Mouse (Mus musculus): ENCODE measurements around the gene Heatr1. TPM values are rescaled to one million over a fixed set of nuclear protein-coding genes. Genes with fewer than 3 reads are reported as not detected.

The Heatr1 gene
- total and polyA plus RNA-seq, 2 experiments from 2014 or later: 5.9 to 18.5 TPM

DNA sequence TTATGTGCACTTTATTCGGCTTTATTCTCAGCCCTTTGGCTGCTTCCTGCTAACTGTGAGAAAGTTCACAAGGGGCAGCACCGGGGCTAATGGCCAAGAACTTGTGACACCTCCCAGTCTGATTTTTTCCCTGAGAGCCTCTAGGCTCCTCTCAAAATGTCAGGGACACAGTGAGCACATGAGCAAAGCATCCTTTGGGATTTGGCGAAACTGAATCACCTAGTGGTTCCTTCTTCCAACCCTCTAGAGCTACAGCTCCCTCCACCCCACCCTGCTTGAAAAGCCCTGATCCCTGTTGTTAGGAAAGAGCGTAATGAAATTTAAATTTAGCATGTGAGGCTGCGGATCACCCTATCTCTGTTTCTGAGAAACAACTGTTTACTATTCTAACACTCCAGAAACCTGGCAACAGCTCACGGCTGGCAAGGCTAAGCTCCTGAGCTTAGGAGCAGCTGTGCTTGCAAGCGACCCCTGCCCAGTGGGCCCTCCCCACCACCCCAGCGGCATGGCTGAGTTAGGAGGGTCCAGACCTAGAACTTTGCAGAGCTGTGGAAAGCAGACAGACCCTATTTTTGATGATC, 25.7 kb upstream of the Heatr1 start:
- H3K27ac ChIP-seq (ENCODE audit: low read depth, low read length): no peak overlapping the region
- peak; percentile 26 for DNase-seq (ENCODE audit: low spot score)

DNA sequence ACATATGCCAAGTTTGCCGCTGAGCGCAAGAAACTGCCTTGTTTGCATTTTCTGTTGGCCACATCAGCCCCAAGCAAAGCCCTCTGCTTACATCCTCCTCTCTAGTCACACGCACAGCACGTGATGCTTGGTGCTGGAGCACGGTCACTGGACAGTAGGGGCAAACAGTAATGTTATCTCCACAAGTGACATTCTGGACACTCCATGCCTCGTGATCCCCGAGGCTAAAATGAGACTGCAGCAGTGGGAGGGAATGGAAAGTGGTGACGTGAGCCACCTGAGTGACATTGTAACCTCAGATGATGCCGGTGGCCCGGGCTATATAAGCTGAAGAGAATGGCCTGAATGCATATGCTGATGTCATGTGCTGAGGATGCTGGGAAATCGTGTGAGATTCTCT, 24.9 kb upstream of the Heatr1 start:
- no peaks in the 10 kb centered on the region for H3K36me3 ChIP-seq (ENCODE audit: insufficient read depth, low read length)
- H3K4me2 ChIP-seq (ENCODE audit: low read depth, low read length, poor library complexity, severe bottlenecking): no peak overlapping the region
- H3K4me3 ChIP-seq (ENCODE audit: low read depth, low read length): no peak overlapping the region
- WGBS: 90% methylated on average over 11 of the region's 11 CpGs
- ATAC-seq (ENCODE audit: low FRiP score) (no peak), DNase-seq (ENCODE audit: low spot score) (no peak)
- no peak overlapping the region for H3K9ac ChIP-seq (replicated peaks; ENCODE audit: low read length, poor library complexity, severe bottlenecking)
- H3K4me1 ChIP-seq (ENCODE audit: insufficient read depth, low read length): no peaks in the 10 kb centered on the region
- no peak overlapping the region for H3K27ac ChIP-seq (ENCODE audit: low read depth, low read length)
- TF ChIP-seq CTCF (IDR thresholded peaks at IDR 0.05): no peak
- no peaks in the 10 kb centered on the region for H3K27me3 ChIP-seq (ENCODE audit: insufficient read depth, low read length)
- H3K9me3 ChIP-seq (ENCODE audit: low read length): no peaks in the 10 kb centered on the region

More for the DNA sequence above, 25.7 kb upstream of the Heatr1 start:
- H3K27me3 ChIP-seq (ENCODE audit: insufficient read depth, low read length): no peaks in the 10 kb centered on the region
- H3K4me2 ChIP-seq (ENCODE audit: low read depth, low read length, poor library complexity, severe bottlenecking): no peak overlapping the region
- no peak overlapping the region for H3K9ac ChIP-seq (replicated peaks; ENCODE audit: low read length, poor library complexity, severe bottlenecking)
- H3K9me3 ChIP-seq (ENCODE audit: low read length): no peaks in the 10 kb centered on the region
- TF ChIP-seq CTCF (IDR thresholded peaks at IDR 0.05): no peak
- no peaks in the 10 kb centered on the region for H3K36me3 ChIP-seq (ENCODE audit: insufficient read depth, low read length)
- H3K4me3 ChIP-seq (ENCODE audit: low read depth, low read length): no peak overlapping the region
- 0 out of 2 replicates have a peak, but pooled peaks have one; percentile 54 for ATAC-seq (ENCODE audit: low FRiP score)
- no peaks in the 10 kb centered on the region for H3K4me1 ChIP-seq (ENCODE audit: insufficient read depth, low read length)
- 43% methylated on average over 8 of the region's 8 CpGs for WGBS

DNA sequence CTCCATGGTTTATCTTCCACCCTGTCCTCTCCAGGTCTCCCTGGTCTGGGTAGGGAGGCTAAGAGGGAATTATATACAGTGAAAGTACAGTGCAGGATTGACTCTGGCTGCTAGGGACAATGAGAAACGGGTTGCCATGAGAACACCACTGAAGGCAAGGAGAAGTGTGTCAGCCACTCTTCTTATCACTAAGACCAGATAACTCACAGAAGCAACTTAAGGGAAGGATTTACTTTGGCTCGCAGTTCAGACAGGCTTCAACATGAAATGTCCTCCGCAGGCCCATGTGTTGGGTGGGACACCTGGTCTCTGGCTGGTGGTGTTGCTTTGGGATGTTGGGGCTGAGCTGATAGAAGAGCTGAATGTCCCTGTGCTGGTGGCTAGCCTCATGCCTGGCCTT, 22.1 kb upstream of the Heatr1 start:
- WGBS: 85% methylated on average over 3 of the region's 3 CpGs
- no peak for ATAC-seq (ENCODE audit: low FRiP score)

DNA sequence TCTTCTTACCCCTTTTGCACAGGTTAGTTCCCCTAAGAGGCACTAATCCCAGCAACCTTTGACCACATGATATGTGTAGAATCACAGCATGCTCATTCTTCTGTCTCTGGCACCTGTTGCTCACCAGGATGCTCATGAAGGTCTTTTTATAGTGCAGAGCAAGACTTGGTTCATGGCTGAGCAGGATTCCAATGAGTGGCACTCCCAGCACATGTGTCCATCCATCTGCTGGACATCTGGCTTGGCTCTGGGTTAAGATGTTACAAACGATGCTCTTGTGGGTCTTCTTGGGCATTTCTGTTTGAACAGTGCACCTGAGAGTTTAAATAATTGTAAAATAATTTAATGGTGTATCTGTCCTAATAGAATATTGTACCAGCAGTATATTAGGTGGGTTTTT, 18.0 kb upstream of the Heatr1 start:
- DNase-seq (ENCODE audit: low spot score) (no peak), ATAC-seq (ENCODE audit: low FRiP score) (no peak)
- Histone ChIP-seq H3K27ac (ENCODE audit: low read depth, low read length) (no peak overlapping the region), H3K4me3 (ENCODE audit: low read depth, low read length) (no peak overlapping the region), H3K27me3 (ENCODE audit: insufficient read depth, low read length) (no peaks in the 10 kb centered on the region), H3K9me3 (ENCODE audit: low read length) (no peaks in the 10 kb centered on the region), H3K4me1 (ENCODE audit: insufficient read depth, low read length) (no peaks in the 10 kb centered on the region), H3K36me3 (ENCODE audit: insufficient read depth, low read length) (no peaks in the 10 kb centered on the region), H3K9ac (replicated peaks; ENCODE audit: low read length, poor library complexity, severe bottlenecking) (no peak overlapping the region), H3K4me2 (ENCODE audit: low read depth, low read length, poor library complexity, severe bottlenecking) (no peak overlapping the region)
- no peak for TF ChIP-seq CTCF (IDR thresholded peaks at IDR 0.05)
- WGBS: 72% methylated on average over 1 of the region's 1 CpGs

More for the DNA sequence above, 22.1 kb upstream of the Heatr1 start:
- no peak overlapping the region for H3K4me3 ChIP-seq (ENCODE audit: low read depth, low read length)
- TF ChIP-seq CTCF (IDR thresholded peaks at IDR 0.05): no peak
- H3K9me3 ChIP-seq (ENCODE audit: low read length): no peaks in the 10 kb centered on the region
- DNase-seq (ENCODE audit: low spot score): no peak
- no peak overlapping the region for H3K27ac ChIP-seq (ENCODE audit: low read depth, low read length)
- no peak overlapping the region for H3K4me2 ChIP-seq (ENCODE audit: low read depth, low read length, poor library complexity, severe bottlenecking)
- H3K4me1 ChIP-seq (ENCODE audit: insufficient read depth, low read length): no peaks in the 10 kb centered on the region
- no peaks in the 10 kb centered on the region for H3K27me3 ChIP-seq (ENCODE audit: insufficient read depth, low read length)
- H3K9ac ChIP-seq (replicated peaks; ENCODE audit: low read length, poor library complexity, severe bottlenecking): no peak overlapping the region
- H3K36me3 ChIP-seq (ENCODE audit: insufficient read depth, low read length): no peaks in the 10 kb centered on the region

DNA sequence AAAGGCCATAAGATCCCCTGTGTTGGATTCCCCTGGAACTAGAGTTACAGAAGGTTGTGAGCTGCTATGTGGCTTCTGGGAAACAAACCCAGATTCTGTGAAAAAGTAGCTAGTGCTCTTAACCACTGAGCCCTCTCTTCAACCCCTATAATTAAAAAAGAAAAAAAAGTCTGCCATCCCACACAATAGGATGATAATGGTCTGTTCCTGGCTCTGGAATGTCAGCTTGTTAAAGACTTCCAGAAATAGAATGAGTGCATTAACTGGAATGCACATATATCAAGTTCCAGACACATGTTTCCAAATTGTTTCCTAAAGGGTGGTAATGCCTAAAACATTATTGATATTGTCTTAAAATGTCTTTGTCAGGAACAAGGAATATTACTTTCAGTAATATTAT, 10.0 kb upstream of the Heatr1 start:
- no peaks in the 10 kb centered on the region for H3K9me3 ChIP-seq (ENCODE audit: low read length)
- TF ChIP-seq CTCF (IDR thresholded peaks at IDR 0.05): no peak
- H3K4me2 ChIP-seq (ENCODE audit: low read depth, low read length, poor library complexity, severe bottlenecking): no peak overlapping the region
- H3K4me1 ChIP-seq (ENCODE audit: insufficient read depth, low read length): no peaks in the 10 kb centered on the region
- no peak for DNase-seq (ENCODE audit: low spot score)
- H3K4me3 ChIP-seq (ENCODE audit: low read depth, low read length): no peak overlapping the region
- no peak for ATAC-seq (ENCODE audit: low FRiP score)
- H3K27me3 ChIP-seq (ENCODE audit: insufficient read depth, low read length): no peaks in the 10 kb centered on the region
- H3K36me3 ChIP-seq (ENCODE audit: insufficient read depth, low read length): no peaks in the 10 kb centered on the region
- H3K27ac ChIP-seq (ENCODE audit: low read depth, low read length): no peak overlapping the region
- no peak overlapping the region for H3K9ac ChIP-seq (replicated peaks; ENCODE audit: low read length, poor library complexity, severe bottlenecking)

DNA sequence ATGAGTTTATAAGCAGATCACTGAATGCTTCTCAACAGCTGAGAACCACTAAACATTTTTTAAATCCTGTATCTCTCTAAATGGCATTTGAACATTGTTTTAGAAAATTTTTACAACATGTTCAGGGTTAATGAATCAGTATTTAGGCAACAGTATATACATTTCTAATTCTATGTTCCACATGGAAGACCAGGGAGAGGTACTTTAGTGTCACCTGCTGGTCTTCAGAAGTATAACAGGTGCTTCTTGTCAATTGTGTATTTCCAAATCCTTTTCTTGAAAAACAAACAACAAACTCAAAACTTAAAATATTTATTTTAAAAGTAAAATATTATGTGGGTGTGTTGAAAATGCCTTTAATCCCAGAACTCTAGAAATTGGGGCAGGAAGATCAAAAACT, 8.5 kb upstream of the Heatr1 start:
- DNase-seq (ENCODE audit: low spot score) (peak; percentile 80), ATAC-seq (ENCODE audit: low FRiP score) (no peak)
- Histone ChIP-seq H3K4me3 (ENCODE audit: low read depth, low read length) (no peak overlapping the region), H3K36me3 (ENCODE audit: insufficient read depth, low read length) (no peaks in the 10 kb centered on the region), H3K9me3 (ENCODE audit: low read length) (no peaks in the 10 kb centered on the region), H3K4me1 (ENCODE audit: insufficient read depth, low read length) (no peaks in the 10 kb centered on the region), H3K4me2 (ENCODE audit: low read depth, low read length, poor library complexity, severe bottlenecking) (no peak overlapping the region), H3K27ac (ENCODE audit: low read depth, low read length) (no peak overlapping the region), H3K9ac (replicated peaks; ENCODE audit: low read length, poor library complexity, severe bottlenecking) (no peak overlapping the region), H3K27me3 (ENCODE audit: insufficient read depth, low read length) (no peaks in the 10 kb centered on the region)
- TF ChIP-seq CTCF (IDR thresholded peaks at IDR 0.05): peak; percentile 91
